12 mouse cellular contexts compared by ENCODE assay signal in genomic region chr4:58351165-58351564, GRCm38 (mm10).
"Had no signal": no experiment of that assay in that cellular context is flagged by ENCODE, and none has a peak within 500 bp of the region (broad histone marks: within the 10 kb centered on the region; RNA-seq: fewer than 3 reads in every experiment).

No protein-coding gene starts in this region.

- H3K9ac ChIP-seq: liver, embryonic 15.5 days; midbrain, embryonic 15.5 days; neural tube, embryonic 12.5 days had no signal

- H3K4me1 ChIP-seq: limb, embryonic 10.5 days; liver, embryonic 15.5 days; midbrain, embryonic 15.5 days; neural tube, embryonic 12.5 days had no signal

- H3K36me3 ChIP-seq: limb, embryonic 10.5 days; liver, embryonic 15.5 days; midbrain, embryonic 15.5 days; neural tube, embryonic 12.5 days had no signal

- H3K27ac ChIP-seq: left cerebral cortex, adult 2 months; limb, embryonic 10.5 days; liver, embryonic 15.5 days; midbrain, embryonic 15.5 days; neural tube, embryonic 12.5 days had no signal

- DNase-seq: lung, adult 2 months; lung, postnatal 36 days; spleen, adult 18-20 months; thymus, adult 18-20 months; thymus, postnatal 25 days had no signal

- H3K4me2 ChIP-seq: liver, embryonic 11.5 days; liver, embryonic 15.5 days; midbrain, embryonic 15.5 days; neural tube, embryonic 12.5 days had no signal

- H3K9me3 ChIP-seq: limb, embryonic 10.5 days; liver, embryonic 15.5 days; midbrain, embryonic 15.5 days; neural tube, embryonic 12.5 days had no signal

- H3K4me3 ChIP-seq: left cerebral cortex, adult 2 months; limb, embryonic 10.5 days; liver, embryonic 15.5 days; midbrain, embryonic 15.5 days; neural tube, embryonic 12.5 days had no signal

- ATAC-seq: lung, postnatal 0 days; midbrain, embryonic 15.5 days had no signal

- H3K27me3 ChIP-seq: liver, embryonic 15.5 days; midbrain, embryonic 15.5 days; neural tube, embryonic 12.5 days had no signal
